Mouse (Mus musculus): ENCODE results near the gene Atic.

Gene Atic

GRCm38 (mm10) chr1:71594268-71594667, 37.3 kb downstream of the Atic start:
- DNase-seq (ENCODE audit: low spot score in 2 of 2): no peak

DNA sequence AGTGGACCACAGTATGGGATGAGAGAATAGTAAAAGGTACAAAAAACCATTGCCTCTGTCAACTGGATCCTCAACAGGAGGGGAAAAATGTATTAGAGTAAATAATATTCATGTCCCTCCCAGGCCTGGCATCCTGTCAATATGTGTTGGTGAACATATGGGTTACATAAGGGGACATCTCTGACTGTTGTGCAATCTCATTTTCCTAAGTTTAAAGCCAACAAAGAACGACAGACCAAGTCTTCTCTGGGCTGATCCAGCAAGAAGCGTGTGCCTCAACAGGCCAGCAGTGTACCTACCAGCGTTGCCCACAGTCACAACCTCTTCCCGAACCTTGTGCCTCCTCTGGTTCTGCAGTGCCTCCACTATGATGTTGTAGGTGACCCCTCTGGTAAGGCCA, 38.4 kb downstream of the Atic start:
- DNase-seq (ENCODE audit: low spot score in 2 of 2): no peak

GRCm38 (mm10) chr1:71605751-71606150, 48.8 kb downstream of the Atic start:
- DNase-seq (ENCODE audit: low spot score in 2 of 2): no peak

DNA sequence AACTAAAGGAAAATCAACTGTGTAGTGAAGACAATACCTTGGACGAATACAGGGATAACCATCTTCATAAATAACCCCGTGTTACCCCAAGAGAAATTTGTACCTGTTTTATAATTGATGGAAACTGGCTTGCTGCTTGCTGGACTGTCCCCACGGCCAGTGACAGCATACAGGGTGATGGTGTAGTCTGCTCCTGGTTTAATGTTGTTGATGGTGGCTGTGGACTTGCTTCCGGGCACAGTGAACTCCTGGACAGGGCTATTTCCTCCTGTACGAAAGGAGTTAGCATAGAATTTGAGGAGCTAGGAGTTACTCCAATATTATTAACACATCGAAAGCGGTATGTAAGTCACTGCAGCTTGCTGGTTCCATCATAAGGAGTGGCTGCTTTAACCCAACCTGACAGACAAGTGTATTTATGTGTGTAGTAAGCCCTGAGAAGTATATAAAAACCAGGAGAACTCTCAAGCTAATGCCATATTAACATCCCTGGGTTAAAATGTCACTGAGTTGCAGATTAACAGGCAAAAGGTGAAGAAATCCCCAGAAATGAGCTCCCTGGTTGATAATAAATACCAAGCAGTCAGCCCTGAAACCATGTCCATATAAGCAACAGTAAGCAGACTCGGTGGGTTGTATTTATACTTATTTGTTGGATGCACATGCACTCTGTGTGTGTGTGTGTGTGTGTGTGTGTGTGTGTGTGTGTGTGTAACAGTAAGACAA, 49.8 kb downstream of the Atic start:
- no peak for DNase-seq (ENCODE audit: low spot score in 2 of 2)

- DNase-seq (ENCODE audit: low spot score in 2 of 2): no peak
Measured at GRCm38 (mm10) chr1:71609057-71609775, 52.3 kb downstream of the Atic start.

- DNase-seq (ENCODE audit: low spot score in 2 of 2): no peak
Measured at GRCm38 (mm10) chr1:71609916-71610315, 53.0 kb downstream of the Atic start.

DNA sequence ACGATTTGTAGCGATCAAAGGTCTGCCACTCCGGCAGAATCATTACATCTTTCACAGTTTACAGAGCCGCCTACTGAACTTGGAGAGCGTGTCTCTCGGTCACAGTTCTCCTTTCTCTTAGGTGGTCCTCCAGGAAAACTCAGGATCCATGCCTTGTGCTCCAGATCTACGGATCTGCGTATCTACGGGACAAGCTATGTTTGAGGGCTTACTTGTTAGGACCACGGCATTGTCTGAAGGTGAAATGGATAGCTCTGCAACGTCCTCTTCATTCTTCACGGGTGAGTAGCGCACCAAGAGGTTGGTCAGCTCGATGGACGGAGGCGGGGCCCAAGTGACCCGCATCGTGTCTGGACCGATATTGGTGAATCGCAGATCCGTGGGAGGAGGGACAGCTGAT, 55.3 kb downstream of the Atic start:
- DNase-seq (ENCODE audit: low spot score in 2 of 2): no peak

- DNase-seq (ENCODE audit: low spot score in 2 of 2): no peak
Measured at GRCm38 (mm10) chr1:71614545-71615246, 57.7 kb downstream of the Atic start.

- no peak for DNase-seq (ENCODE audit: low spot score in 2 of 2)
Measured at GRCm38 (mm10) chr1:71621526-71621925, 64.6 kb downstream of the Atic start.

- no peak for DNase-seq (ENCODE audit: low spot score in 2 of 2)
Measured at GRCm38 (mm10) chr1:71623625-71624024, 66.7 kb downstream of the Atic start.
